Mouse (Mus musculus) neural tube, embryonic 11.5 days (tissue): ENCODE data around the gene Il4ra. TPM values are rescaled to one million over a fixed set of nuclear protein-coding genes. Genes with fewer than 3 reads are reported as not detected.

ENCODE experiments used
- ATAC-seq: fragments of 200-750 bp; cut with Nextera tagmentation; 2 replicates; pipeline ENCODE4 v1.8.0; 2017; ENCODE audit warnings: moderate number of reproducible peaks, mild to moderate bottlenecking, moderate TSS enrichment, moderate library complexity; ENCODE audit not compliant: insufficient read depth, low FRiP score, low TSS enrichment
- DNase-seq: peaks from one replicate; pipeline ENCODE4 v3.0.0-alpha.2; 2015; ENCODE audit warnings: low spot score
- H3K27ac ChIP-seq: fragments of 300-500 bp; sonication (generic); 2 replicates; pipeline ENCODE4 v1.5.1; 2014; ENCODE audit warnings: low read depth, mild to moderate bottlenecking, low read length
- H3K27me3 ChIP-seq: fragments of 300-500 bp; sonication (generic); 2 replicates; pipeline ENCODE4 v1.6.1; 2014; ENCODE audit warnings: mild to moderate bottlenecking, low read length, mixed read lengths; ENCODE audit not compliant: control insufficient read depth, insufficient read depth
- H3K36me3 ChIP-seq: fragments of 300-500 bp; sonication (generic); 2 replicates; pipeline ENCODE4 v1.6.1; 2014; ENCODE audit warnings: mild to moderate bottlenecking, low read length, moderate library complexity, mixed read lengths; ENCODE audit not compliant: control insufficient read depth, insufficient read depth
- H3K4me1 ChIP-seq: fragments of 300-500 bp; sonication (generic); 2 replicates; pipeline ENCODE4 v1.6.1; 2014; ENCODE audit warnings: low read length, mixed read lengths; ENCODE audit not compliant: control insufficient read depth, insufficient read depth
- H3K4me2 ChIP-seq: fragments of 300-500 bp; sonication (generic); 2 replicates; pipeline ENCODE4 v1.6.1; 2014; ENCODE audit warnings: low read depth, mild to moderate bottlenecking, moderate library complexity
- H3K4me3 ChIP-seq: fragments of 300-500 bp; sonication (generic); 2 replicates; pipeline ENCODE4 v1.5.1; 2014; ENCODE audit warnings: low read depth, low read length
- H3K9ac ChIP-seq: fragments of 300-500 bp; sonication (generic); 2 replicates; pipeline ENCODE4 v1.6.1; 2014; ENCODE audit warnings: mild to moderate bottlenecking, low read length
- H3K9me3 ChIP-seq: fragments of 300-500 bp; sonication (generic); 2 replicates; pipeline ENCODE4 v1.6.1; 2016; ENCODE audit warnings: low read length; ENCODE audit not compliant: control insufficient read depth
- WGBS: fragments of 180-500 bp; shearing (Covaris S2); extraction: QIAGEN DNeasy Blood & Tissue Kit; methylation state at CpG from one replicate; pipeline ENCODE4 v1.1.7; 2014; 5-methylcytosine and 5-hydroxymethylcytosine counted together
- polyA plus RNA-seq: library from polyadenylated mRNA; unstranded; fragments of >200 nt; fragmentation: Nextera tagmentation; extraction: Ambion mirVana; gene quantifications from 2 replicates; pipeline ENCODE4 v1.2.1, GENCODE M21; 2014

Gene Il4ra
- polyA plus RNA-seq, 1 experiment from 2014 or later: 4.5 TPM

GRCm38 (mm10) chr7:125603185-125603631, 51.3 kb downstream of the Il4ra start, which contains the start of gene Il21r:
Gene Il21r (plus strand): TSS chr7:125603429.
- no peaks in the 10 kb centered on the region for H3K36me3 ChIP-seq
- DNase-seq (no peak), ATAC-seq (no peak)
- no peak within 1 kb of the TSS for H3K9ac ChIP-seq
- no peak within 1 kb of the TSS for H3K27ac ChIP-seq
- no peaks in the 10 kb centered on the region for H3K9me3 ChIP-seq
- no peak within 1 kb of the TSS for H3K4me2 ChIP-seq
- no peaks in the 10 kb centered on the region for H3K27me3 ChIP-seq
- no peak within 1 kb of the TSS for H3K4me3 ChIP-seq
- 78% methylated on average over 11 of the region's 11 CpGs for WGBS
- H3K4me1 ChIP-seq: no peaks in the 10 kb centered on the region

GRCm38 (mm10) chr7:125604362-125605319, 52.7 kb downstream of the Il4ra start:
- ATAC-seq (no peak), DNase-seq (no peak)
- Histone ChIP-seq H3K36me3 (no peaks in the 10 kb centered on the region), H3K9ac (no peak overlapping the region), H3K9me3 (no peaks in the 10 kb centered on the region), H3K4me2 (no peak overlapping the region), H3K27me3 (no peaks in the 10 kb centered on the region), H3K4me1 (no peaks in the 10 kb centered on the region), H3K4me3 (no peak overlapping the region), H3K27ac (no peak overlapping the region)
- WGBS: 84% methylated on average over 12 of the region's 12 CpGs

- 66% methylated on average over 4 of the region's 4 CpGs for WGBS
- Histone ChIP-seq H3K4me1 (no peaks in the 10 kb centered on the region), H3K36me3 (no peaks in the 10 kb centered on the region), H3K9me3 (no peaks in the 10 kb centered on the region), H3K27ac (no peak overlapping the region), H3K4me3 (no peak overlapping the region), H3K9ac (no peak overlapping the region), H3K27me3 (no peaks in the 10 kb centered on the region), H3K4me2 (no peak overlapping the region)
- no peak for ATAC-seq
- no peak for DNase-seq
Observed at GRCm38 (mm10) chr7:125605725-125606139, 53.8 kb downstream of the Il4ra start.

GRCm38 (mm10) chr7:125606265-125607164, 54.6 kb downstream of the Il4ra start:
- Histone ChIP-seq H3K27me3 (no peaks in the 10 kb centered on the region), H3K4me3 (no peak overlapping the region), H3K27ac (no peak overlapping the region), H3K36me3 (no peaks in the 10 kb centered on the region), H3K4me1 (no peaks in the 10 kb centered on the region), H3K9me3 (no peaks in the 10 kb centered on the region), H3K4me2 (no peak overlapping the region), H3K9ac (no peak overlapping the region)
- DNase-seq (no peak), ATAC-seq (no peak)
- 56% methylated on average over 2 of the region's 2 CpGs for WGBS

GRCm38 (mm10) chr7:125607384-125608182, 55.7 kb downstream of the Il4ra start:
- H3K27ac ChIP-seq: no peak overlapping the region
- DNase-seq: no peak

GRCm38 (mm10) chr7:125608183-125608688, 56.3 kb downstream of the Il4ra start:
- Histone ChIP-seq H3K27me3 (no peaks in the 10 kb centered on the region), H3K27ac (no peak overlapping the region), H3K4me3 (no peak overlapping the region), H3K9ac (no peak overlapping the region), H3K9me3 (no peaks in the 10 kb centered on the region), H3K4me2 (no peak overlapping the region), H3K36me3 (no peaks in the 10 kb centered on the region), H3K4me1 (no peaks in the 10 kb centered on the region)
- no peak for DNase-seq
- 87% methylated on average over 4 of the region's 4 CpGs for WGBS
- ATAC-seq: no peak

More at GRCm38 (mm10) chr7:125607384-125608182, 55.7 kb downstream of the Il4ra start:
- Histone ChIP-seq H3K36me3 (no peaks in the 10 kb centered on the region), H3K4me2 (no peak overlapping the region), H3K4me1 (no peaks in the 10 kb centered on the region), H3K9ac (no peak overlapping the region), H3K9me3 (no peaks in the 10 kb centered on the region), H3K4me3 (no peak overlapping the region), H3K27me3 (no peaks in the 10 kb centered on the region)
- ATAC-seq: no peak
- WGBS: 57% methylated on average over 6 of the region's 6 CpGs

- DNase-seq: no peak
- H3K27ac ChIP-seq: no peak overlapping the region
- H3K9ac ChIP-seq: no peak overlapping the region
- H3K27me3 ChIP-seq: no peaks in the 10 kb centered on the region
- H3K4me3 ChIP-seq: no peak overlapping the region
- H3K9me3 ChIP-seq: no peaks in the 10 kb centered on the region
- H3K4me1 ChIP-seq: no peaks in the 10 kb centered on the region
- no peak for ATAC-seq
- WGBS: 83% methylated on average over 5 of the region's 5 CpGs
- H3K4me2 ChIP-seq: no peak overlapping the region
- no peaks in the 10 kb centered on the region for H3K36me3 ChIP-seq
Observed at GRCm38 (mm10) chr7:125613579-125613978, 61.7 kb downstream of the Il4ra start.

GRCm38 (mm10) chr7:125615453-125615852, 63.5 kb downstream of the Il4ra start:
- H3K9me3 ChIP-seq: no peaks in the 10 kb centered on the region
- H3K4me1 ChIP-seq: no peaks in the 10 kb centered on the region
- H3K9ac ChIP-seq: no peak overlapping the region
- H3K4me3 ChIP-seq: no peak overlapping the region
- ATAC-seq (no peak), DNase-seq (no peak)
- H3K36me3 ChIP-seq: no peaks in the 10 kb centered on the region
- 95% methylated on average over 7 of the region's 7 CpGs for WGBS
- H3K27ac ChIP-seq: no peak overlapping the region
- H3K4me2 ChIP-seq: no peak overlapping the region
- no peaks in the 10 kb centered on the region for H3K27me3 ChIP-seq
